Mouse (Mus musculus) brain, embryonic 18.5 days (tissue): ENCODE measurements around the gene Pcolce.

Experiments
- DNase-seq: peaks from one replicate; pipeline ENCODE4 v3.0.0-alpha.2; 2012; ENCODE audit warnings: low read depth, low spot score

Pcolce gene

GRCm38 (mm10) chr5:137596601-137597261, 16.9 kb downstream of the Pcolce start:
- no peak for DNase-seq

GRCm38 (mm10) chr5:137595921-137596320, 17.7 kb downstream of the Pcolce start:
- no peak for DNase-seq

- DNase-seq: no peak
Observed at GRCm38 (mm10) chr5:137590507-137590906, 23.1 kb downstream of the Pcolce start.

GRCm38 (mm10) chr5:137584976-137585375, 28.6 kb downstream of the Pcolce start:
- DNase-seq: no peak

GRCm38 (mm10) chr5:137583670-137584169, 29.9 kb downstream of the Pcolce start:
- peak; percentile 78 for DNase-seq

- DNase-seq: no peak
Observed at GRCm38 (mm10) chr5:137582702-137583101, 30.9 kb downstream of the Pcolce start.

GRCm38 (mm10) chr5:137580246-137580645, 33.3 kb downstream of the Pcolce start:
- no peak for DNase-seq

GRCm38 (mm10) chr5:137574470-137574901, 39.1 kb downstream of the Pcolce start:
- no peak for DNase-seq

- DNase-seq: no peak
Observed at GRCm38 (mm10) chr5:137570691-137571586, 42.6 kb downstream of the Pcolce start.

GRCm38 (mm10) chr5:137570181-137570580, 43.4 kb downstream of the Pcolce start:
- no peak for DNase-seq

- no peak for DNase-seq
Observed at GRCm38 (mm10) chr5:137569665-137570064, 43.9 kb downstream of the Pcolce start, which contains the start of gene Tfr2. TSS of gene Tfr2 (plus strand) at chr5:137569840.

- DNase-seq: no peak
Observed at GRCm38 (mm10) chr5:137569031-137569430, 44.6 kb downstream of the Pcolce start.

- no peak for DNase-seq
Observed at GRCm38 (mm10) chr5:137568223-137568798, 45.3 kb downstream of the Pcolce start.

- DNase-seq: no peak
Observed at GRCm38 (mm10) chr5:137566416-137566815, 47.2 kb downstream of the Pcolce start.

- no peak for DNase-seq
Observed at GRCm38 (mm10) chr5:137565744-137566143, 47.8 kb downstream of the Pcolce start.

- no peak for DNase-seq
Observed at GRCm38 (mm10) chr5:137562965-137563364, 50.6 kb downstream of the Pcolce start.

- no peak for DNase-seq
Observed at GRCm38 (mm10) chr5:137561556-137561955, 52.0 kb downstream of the Pcolce start.
